Mouse (Mus musculus) lung, embryonic 16.5 days (tissue): Measurements from ENCODE around the gene Dnajc10. TPM values are rescaled to one million over a fixed set of nuclear protein-coding genes. Genes with fewer than 3 reads are reported as not detected.

Source experiments
- ATAC-seq: fragments of 200-750 bp; cut with Nextera tagmentation; 2 replicates; pipeline ENCODE4 v1.8.0; 2017; ENCODE audit warnings: low read depth, mild to moderate bottlenecking, moderate library complexity
- H3K27ac ChIP-seq: fragments of 300-500 bp; sonication (generic); 2 replicates; pipeline ENCODE4 v1.5.1; 2014; ENCODE audit warnings: mild to moderate bottlenecking, control low read depth, low read length
- H3K27me3 ChIP-seq: fragments of 300-500 bp; sonication (generic); 2 replicates; pipeline ENCODE4 v1.6.1; 2014; ENCODE audit warnings: low read depth, low read length, mixed read lengths; ENCODE audit not compliant: control insufficient read depth, insufficient read depth
- H3K36me3 ChIP-seq: fragments of 300-500 bp; sonication (generic); 2 replicates; pipeline ENCODE4 v1.6.1; 2014; ENCODE audit warnings: low read length; ENCODE audit not compliant: control insufficient read depth, insufficient read depth
- H3K4me1 ChIP-seq: fragments of 300-500 bp; sonication (generic); replicated peaks from 2 replicates; pipeline ENCODE4 v1.6.1; 2014; ENCODE audit warnings: low read length, mixed read lengths; ENCODE audit not compliant: control insufficient read depth, insufficient read depth
- H3K4me2 ChIP-seq: fragments of 300-500 bp; sonication (generic); 2 replicates; pipeline ENCODE4 v1.6.1; 2014; ENCODE audit warnings: low read depth, low read length, control low read depth
- H3K4me3 ChIP-seq: fragments of 300-500 bp; sonication (generic); 2 replicates; pipeline ENCODE4 v1.5.1; 2014; ENCODE audit warnings: mild to moderate bottlenecking, low read length, control low read depth
- H3K9ac ChIP-seq: fragments of 300-500 bp; sonication (generic); 2 replicates; pipeline ENCODE4 v1.6.1; 2014; ENCODE audit warnings: low read length, control low read depth
- H3K9me3 ChIP-seq: fragments of 300-500 bp; sonication (generic); 2 replicates; pipeline ENCODE4 v1.6.1; 2016; ENCODE audit warnings: low read length; ENCODE audit not compliant: control insufficient read depth
- WGBS: fragments of 180-500 bp; shearing (Covaris S2); extraction: QIAGEN DNeasy Blood & Tissue Kit; methylation state at CpG from one replicate; pipeline ENCODE4 v1.1.7; 2014; 5-methylcytosine and 5-hydroxymethylcytosine counted together
- polyA plus RNA-seq: library from polyadenylated mRNA; unstranded; fragments of >200 nt; fragmentation: Nextera tagmentation; extraction: Ambion mirVana; gene quantifications from 2 replicates; pipeline ENCODE4 v1.2.1, GENCODE M21; 2015

Gene Dnajc10
- polyA plus RNA-seq, 1 experiment from 2014 or later: 90.8 TPM

DNA sequence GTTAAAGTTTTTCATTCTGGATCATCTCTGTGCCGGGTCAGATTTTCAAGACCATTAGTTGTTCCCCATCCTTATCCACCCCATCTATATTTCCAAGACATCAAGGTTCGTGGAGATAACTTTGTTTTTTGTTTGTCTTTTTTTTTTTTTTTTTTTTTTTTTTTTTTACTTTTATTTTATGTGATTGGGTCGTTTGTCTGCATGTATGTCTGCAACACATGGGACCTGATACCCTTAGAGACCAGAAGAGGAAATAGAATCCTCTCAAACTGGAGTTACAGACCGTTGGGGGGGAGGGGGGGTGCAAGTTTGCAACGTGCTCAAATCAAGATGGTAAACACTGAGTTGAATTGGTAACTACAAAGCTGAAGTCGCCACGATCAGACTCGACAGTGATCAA lies 23.1 kb upstream of the Dnajc10 start, which contains the start of gene Prdx6b:
Prdx6b (plus strand) TSS at position 301 of the 400 bp plus-strand sequence.
- Histone ChIP-seq H3K4me1 (no peaks in the 10 kb centered on the region), H3K9ac (no peak within 1 kb of the TSS), H3K27ac (no peak within 1 kb of the TSS), H3K4me2 (no peak within 1 kb of the TSS), H3K9me3 (no peaks in the 10 kb centered on the region), H3K36me3 (no peaks in the 10 kb centered on the region), H3K4me3 (no peak within 1 kb of the TSS), H3K27me3 (no peaks in the 10 kb centered on the region)
- WGBS: 71% methylated on average over 8 of the region's 8 CpGs
- no peak for ATAC-seq

DNA sequence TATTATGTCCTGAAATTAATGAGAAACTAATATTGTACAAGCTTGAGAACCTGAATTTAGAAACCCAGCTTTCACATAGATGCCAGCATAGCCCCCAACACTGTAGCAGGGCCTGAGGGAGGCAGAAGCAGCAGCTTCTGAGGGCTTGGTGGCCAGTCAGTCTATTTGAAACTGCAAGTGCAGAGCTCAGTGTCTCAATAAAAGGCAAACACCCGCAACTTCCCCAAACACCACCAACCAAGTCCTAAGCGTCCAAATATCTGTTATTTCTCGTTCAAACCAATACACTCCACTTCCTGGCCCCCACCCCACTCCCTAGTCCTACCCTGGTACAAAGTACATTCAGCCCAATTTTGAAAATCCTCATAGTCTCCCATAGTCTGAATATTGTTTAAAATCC lies 16.9 kb upstream of the Dnajc10 start:
- H3K27me3 ChIP-seq: no peaks in the 10 kb centered on the region
- no peaks in the 10 kb centered on the region for H3K36me3 ChIP-seq
- H3K4me3 ChIP-seq: no peak overlapping the region
- no peak overlapping the region for H3K9ac ChIP-seq
- ATAC-seq: no peak
- 0 out of 2 replicates have a peak, but pooled peaks cover 5% of the 10 kb centered on the region for H3K4me1 ChIP-seq
- no peaks in the 10 kb centered on the region for H3K9me3 ChIP-seq
- no peak overlapping the region for H3K27ac ChIP-seq
- H3K4me2 ChIP-seq: no peak overlapping the region
- WGBS: 61% methylated on average over 3 of the region's 3 CpGs

DNA sequence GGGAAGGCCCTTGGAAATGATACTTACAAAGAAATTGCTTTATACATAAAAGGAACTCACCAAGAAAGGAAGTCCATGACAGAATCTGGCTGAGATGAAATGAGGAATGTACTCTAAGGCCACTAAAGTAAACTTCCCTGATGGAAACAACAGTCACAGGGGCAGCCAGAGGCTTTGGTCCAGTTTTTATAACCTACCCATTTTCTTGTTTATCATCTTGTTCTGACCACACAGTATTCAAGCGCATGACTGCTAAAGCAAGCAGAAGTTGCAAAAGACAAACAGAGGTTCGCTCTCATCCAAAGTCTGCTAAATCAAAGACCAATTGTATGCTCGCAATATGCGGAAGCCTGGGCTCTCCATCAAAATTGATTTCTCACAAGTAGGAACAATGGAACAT lies 14.5 kb upstream of the Dnajc10 start:
- H3K36me3 ChIP-seq: no peaks in the 10 kb centered on the region
- H3K27me3 ChIP-seq: no peaks in the 10 kb centered on the region
- peak; percentile 52; the same call in 1 of the 2 replicates for ATAC-seq
- no peak overlapping the region for H3K4me3 ChIP-seq
- H3K4me2 ChIP-seq: no peak overlapping the region
- H3K9me3 ChIP-seq: no peaks in the 10 kb centered on the region
- H3K27ac ChIP-seq: no peak overlapping the region
- 0 out of 2 replicates have a peak, but pooled peaks cover 5% of the 10 kb centered on the region for H3K4me1 ChIP-seq
- 50% methylated on average over 4 of the region's 4 CpGs for WGBS
- no peak overlapping the region for H3K9ac ChIP-seq

DNA sequence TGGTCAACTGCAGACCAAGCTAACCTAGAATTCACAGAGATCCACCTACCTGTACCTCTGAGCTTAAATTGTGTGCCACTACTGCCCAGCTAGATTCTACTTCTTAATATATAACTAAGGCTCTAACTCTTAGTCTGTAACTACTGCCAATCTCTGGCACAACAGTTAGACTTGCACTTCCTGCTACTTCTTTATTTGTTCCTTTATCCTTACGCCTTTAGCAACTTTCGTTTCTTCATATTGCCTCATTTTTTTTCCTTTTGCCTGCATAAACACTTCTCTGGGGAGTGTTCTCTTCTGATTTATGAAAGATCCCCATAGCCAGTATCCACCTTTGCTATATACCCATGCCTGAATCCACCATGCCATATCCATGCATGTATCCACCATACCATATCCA lies 11.3 kb upstream of the Dnajc10 start:
- 85% methylated on average over 2 of the region's 2 CpGs for WGBS
- 0 out of 2 replicates have a peak, but pooled peaks cover 5% of the 10 kb centered on the region for H3K4me1 ChIP-seq
- no peaks in the 10 kb centered on the region for H3K36me3 ChIP-seq
- no peak overlapping the region for H3K4me2 ChIP-seq
- no peaks in the 10 kb centered on the region for H3K27me3 ChIP-seq
- H3K27ac ChIP-seq: no peak overlapping the region
- H3K4me3 ChIP-seq: no peak overlapping the region
- H3K9me3 ChIP-seq: no peaks in the 10 kb centered on the region
- H3K9ac ChIP-seq: no peak overlapping the region
- ATAC-seq: no peak

DNA sequence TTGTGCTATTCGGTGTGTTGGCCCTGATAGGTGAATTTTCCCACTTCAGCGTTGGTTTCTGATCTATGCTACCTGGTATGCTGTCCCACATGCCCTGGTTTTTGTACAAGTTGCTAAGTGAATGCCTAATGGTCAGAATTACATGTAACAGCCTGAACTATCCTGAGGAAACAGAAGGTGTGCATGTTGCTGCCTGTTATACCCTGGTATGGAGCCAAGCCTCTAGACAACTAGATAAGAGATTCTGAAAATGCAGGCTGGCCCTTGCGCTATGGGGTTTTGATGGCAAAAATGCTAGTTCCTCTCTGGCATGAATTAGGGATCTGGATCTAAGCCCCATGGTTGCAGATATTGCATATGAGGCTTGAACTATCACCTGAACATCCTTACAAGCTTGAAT lies 7.6 kb upstream of the Dnajc10 start:
- 88% methylated on average over 3 of the region's 3 CpGs for WGBS
- no peak overlapping the region for H3K4me2 ChIP-seq
- H3K4me3 ChIP-seq: no peak overlapping the region
- H3K4me1 ChIP-seq: no peaks in the 10 kb centered on the region
- H3K9me3 ChIP-seq: no peaks in the 10 kb centered on the region
- H3K36me3 ChIP-seq: no peaks in the 10 kb centered on the region
- ATAC-seq: no peak
- no peaks in the 10 kb centered on the region for H3K27me3 ChIP-seq
- no peak overlapping the region for H3K9ac ChIP-seq
- H3K27ac ChIP-seq: no peak overlapping the region

DNA sequence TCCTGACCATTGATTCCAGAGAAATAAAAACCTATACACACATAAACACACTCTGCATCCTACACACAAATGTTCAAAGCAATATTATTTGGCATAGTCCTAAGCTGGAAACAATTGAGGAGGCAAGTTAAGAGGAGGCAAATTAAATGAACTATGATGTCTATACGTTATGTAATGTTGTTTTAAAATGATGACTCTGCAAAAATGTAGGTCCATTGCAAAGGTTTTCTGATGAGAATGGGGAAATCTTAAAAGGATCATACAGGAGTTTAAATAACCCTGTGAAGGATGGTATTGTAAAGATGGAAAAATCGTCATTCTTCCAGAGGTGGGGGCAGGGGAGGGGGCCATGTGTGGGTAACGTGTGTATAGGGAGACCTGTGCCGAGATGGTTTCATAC lies 5.5 kb upstream of the Dnajc10 start:
- no peak overlapping the region for H3K4me3 ChIP-seq
- H3K27ac ChIP-seq: no peak overlapping the region
- H3K4me2 ChIP-seq: no peak overlapping the region
- no peaks in the 10 kb centered on the region for H3K27me3 ChIP-seq
- H3K9ac ChIP-seq: no peak overlapping the region
- no peaks in the 10 kb centered on the region for H3K9me3 ChIP-seq
- no peaks in the 10 kb centered on the region for H3K4me1 ChIP-seq
- 67% methylated on average over 4 of the region's 4 CpGs for WGBS
- no peaks in the 10 kb centered on the region for H3K36me3 ChIP-seq
- ATAC-seq: no peak

DNA sequence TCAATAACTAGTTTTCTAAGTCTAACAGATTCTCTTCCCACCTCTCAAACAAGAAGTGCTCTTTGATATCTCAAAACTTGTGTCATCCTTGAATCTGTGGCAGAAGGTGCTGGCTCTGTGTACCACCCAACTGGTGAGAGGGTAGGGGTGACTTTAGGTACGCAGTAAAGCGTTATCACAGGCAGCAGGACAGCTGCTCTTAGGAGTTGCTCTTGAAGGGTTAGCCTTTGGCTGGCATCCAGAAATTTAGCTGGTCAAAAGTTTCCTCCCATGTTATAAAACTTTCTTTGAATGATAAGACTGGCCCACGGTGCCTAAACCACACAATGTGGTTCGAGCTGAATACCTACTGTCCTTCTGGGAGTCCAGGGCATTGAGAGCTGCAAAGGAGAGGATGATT lies 4.5 kb upstream of the Dnajc10 start:
- Histone ChIP-seq H3K36me3 (no peaks in the 10 kb centered on the region), H3K27me3 (no peaks in the 10 kb centered on the region), H3K4me2 (no peak overlapping the region), H3K27ac (no peak overlapping the region), H3K9ac (no peak overlapping the region), H3K9me3 (no peaks in the 10 kb centered on the region), H3K4me3 (no peak overlapping the region), H3K4me1 (no peaks in the 10 kb centered on the region)
- 17% methylated on average over 4 of the region's 4 CpGs for WGBS
- no peak for ATAC-seq

DNA sequence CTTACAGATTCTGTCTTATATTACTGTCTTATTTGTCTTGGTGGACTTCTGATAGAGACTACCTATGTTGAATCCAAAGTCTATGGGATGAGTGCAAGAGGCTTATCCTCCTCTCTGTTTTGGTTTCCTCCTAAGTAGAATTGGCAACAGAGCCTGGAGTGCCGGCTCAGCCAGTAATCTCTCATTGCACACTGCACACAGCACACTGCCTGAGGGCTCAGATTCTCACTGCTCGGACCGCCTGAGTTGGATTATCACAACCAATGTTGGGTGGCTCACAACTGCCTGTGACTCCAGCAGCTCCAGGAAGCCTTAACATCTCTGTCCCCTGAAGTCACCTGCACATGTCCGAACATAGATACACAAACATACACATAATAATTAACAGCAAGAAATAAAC lies 3.9 kb upstream of the Dnajc10 start:
- Histone ChIP-seq H3K9ac (no peak overlapping the region), H3K9me3 (no peaks in the 10 kb centered on the region), H3K27ac (no peak overlapping the region), H3K4me2 (no peak overlapping the region), H3K27me3 (no peaks in the 10 kb centered on the region), H3K36me3 (no peaks in the 10 kb centered on the region), H3K4me1 (peaks cover 5% of the 10 kb centered on the region; the same call in 1 of the 2 replicates), H3K4me3 (no peak overlapping the region)
- 71% methylated on average over 4 of the region's 4 CpGs for WGBS
- no peak for ATAC-seq

- no peak overlapping the region for H3K4me3 ChIP-seq
- H3K9ac ChIP-seq: no peak overlapping the region
- H3K27me3 ChIP-seq: no peaks in the 10 kb centered on the region
- WGBS: 53% methylated on average over 1 of the region's 1 CpGs
- H3K36me3 ChIP-seq: no peaks in the 10 kb centered on the region
- H3K9me3 ChIP-seq: no peaks in the 10 kb centered on the region
- no peak for ATAC-seq
- no peak overlapping the region for H3K27ac ChIP-seq
- H3K4me2 ChIP-seq: no peak overlapping the region
- H3K4me1 ChIP-seq: peaks cover 7% of the 10 kb centered on the region; the same call in 1 of the 2 replicates
Observed at GRCm38 (mm10) chr2:80314201-80314600, 1.1 kb upstream of the Dnajc10 start.

DNA sequence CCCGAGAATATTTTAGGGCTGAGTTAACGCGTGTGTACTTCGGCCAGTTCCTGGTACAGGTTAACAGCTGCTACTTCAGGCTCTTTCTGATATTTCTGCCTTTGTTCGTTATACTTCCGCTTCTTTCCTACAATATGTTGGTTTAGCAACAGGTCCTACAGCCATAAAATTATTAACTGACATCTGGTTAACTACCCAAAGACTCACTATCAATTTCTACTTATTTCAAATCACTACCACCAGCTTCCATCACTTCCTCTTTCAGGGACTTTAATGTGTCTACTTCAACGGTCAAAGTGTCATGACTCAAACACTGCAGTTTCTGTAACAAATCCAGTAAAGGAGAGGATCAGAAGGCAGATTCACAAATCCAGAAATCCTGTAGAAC lies 418 bp upstream of the Dnajc10 start:
- Histone ChIP-seq H3K4me1 (peaks cover 7% of the 10 kb centered on the region; the same call in 1 of the 2 replicates), H3K9ac (peak overlapping the region; percentile 95), H3K36me3 (no peaks in the 10 kb centered on the region), H3K4me2 (peak overlapping the region; percentile 87), H3K9me3 (no peaks in the 10 kb centered on the region), H3K4me3 (peak overlapping the region; percentile 95), H3K27me3 (no peaks in the 10 kb centered on the region), H3K27ac (peak overlapping the region; percentile 96)
- 34% methylated on average over 7 of the region's 7 CpGs for WGBS
- ATAC-seq: peak; percentile 24
